Mouse (Mus musculus): Measurements from ENCODE around the gene Gm18596. TPM values are rescaled to one million over a fixed set of nuclear protein-coding genes. Genes with fewer than 3 reads are reported as not detected.

The Gm18596 gene
- polyA plus RNA-seq, 1 experiment from 2014 or later, result not detected

Other genes starting within 250 kb of the Gm18596 start
- 40.5 and 44.1 TPM in 2 replicates for gene Fam207a, start 226.9 kb downstream of the Gm18596 start, polyA plus RNA-seq (2015; fragmentation: Nextera tagmentation; extraction: Ambion mirVana)
- 0.59 and 0.67 TPM in 2 replicates for gene Itgb2, start 212.4 kb downstream of the Gm18596 start, polyA plus RNA-seq (2015; fragmentation: Nextera tagmentation; extraction: Ambion mirVana)
- 63.6 and 70.8 TPM in 2 replicates for gene Pttg1ip, start 160.9 kb downstream of the Gm18596 start, polyA plus RNA-seq (2015; fragmentation: Nextera tagmentation; extraction: Ambion mirVana)
- 315 and 350 TPM in 2 replicates for gene Sumo3, start 136.5 kb downstream of the Gm18596 start, polyA plus RNA-seq (2015; fragmentation: Nextera tagmentation; extraction: Ambion mirVana)
- 1.5 and 2.9 TPM in 2 replicates for gene Gm49325, start 136.4 kb downstream of the Gm18596 start, polyA plus RNA-seq (2015; fragmentation: Nextera tagmentation; extraction: Ambion mirVana)
- 80.9 and 81.8 TPM in 2 replicates for gene Ube2g2, start 120.4 kb downstream of the Gm18596 start, polyA plus RNA-seq (2015; fragmentation: Nextera tagmentation; extraction: Ambion mirVana)
- gene Tspear, start 56.1 kb downstream of the Gm18596 start, polyA plus RNA-seq (2015; fragmentation: Nextera tagmentation; extraction: Ambion mirVana), result 1.3 and 1.6 TPM in 2 replicates
- gene Gm19402, start 51.9 kb downstream of the Gm18596 start, polyA plus RNA-seq (2015; fragmentation: Nextera tagmentation; extraction: Ambion mirVana), result not detected in 2 replicates
- gene Gm9508, start 45.4 kb downstream of the Gm18596 start, polyA plus RNA-seq (2015; fragmentation: Nextera tagmentation; extraction: Ambion mirVana), result not detected in 2 replicates
- gene Gm10272, start 36.0 kb downstream of the Gm18596 start, polyA plus RNA-seq (2015; fragmentation: Nextera tagmentation; extraction: Ambion mirVana), result not detected in 2 replicates
- gene Gm10024, start 31.2 kb downstream of the Gm18596 start, polyA plus RNA-seq (2015; fragmentation: Nextera tagmentation; extraction: Ambion mirVana), result not detected in 2 replicates
- gene Gm10142, start 26.8 kb downstream of the Gm18596 start, polyA plus RNA-seq (2015; fragmentation: Nextera tagmentation; extraction: Ambion mirVana), result not detected in 2 replicates
- gene Krtap12-1, start 22.0 kb downstream of the Gm18596 start, polyA plus RNA-seq (2015; fragmentation: Nextera tagmentation; extraction: Ambion mirVana), result not detected in 2 replicates
- gene Gm10100, start 16.2 kb downstream of the Gm18596 start, polyA plus RNA-seq (2015; fragmentation: Nextera tagmentation; extraction: Ambion mirVana), result not detected in 2 replicates
- not detected in 2 replicates for gene Gm9736, start 8.7 kb upstream of the Gm18596 start, polyA plus RNA-seq (2015; fragmentation: Nextera tagmentation; extraction: Ambion mirVana)
- gene Gm3233, start 17.0 kb upstream of the Gm18596 start, polyA plus RNA-seq (2015; fragmentation: Nextera tagmentation; extraction: Ambion mirVana), result not detected in 2 replicates
- not detected in 2 replicates for gene Gm3238, start 28.7 kb upstream of the Gm18596 start, polyA plus RNA-seq (2015; fragmentation: Nextera tagmentation; extraction: Ambion mirVana)
- not detected in 2 replicates for gene Gm7138, start 34.3 kb upstream of the Gm18596 start, polyA plus RNA-seq (2015; fragmentation: Nextera tagmentation; extraction: Ambion mirVana)
- not detected in 2 replicates for gene Gm3250, start 39.9 kb upstream of the Gm18596 start, polyA plus RNA-seq (2015; fragmentation: Nextera tagmentation; extraction: Ambion mirVana)
- not detected in 2 replicates for gene Gm7137, start 45.6 kb upstream of the Gm18596 start, polyA plus RNA-seq (2015; fragmentation: Nextera tagmentation; extraction: Ambion mirVana)
- gene Gm9639, start 52.4 kb upstream of the Gm18596 start, polyA plus RNA-seq (2015; fragmentation: Nextera tagmentation; extraction: Ambion mirVana), result not detected in 2 replicates
- not detected in 2 replicates for gene Gm19668, start 56.5 kb upstream of the Gm18596 start, polyA plus RNA-seq (2015; fragmentation: Nextera tagmentation; extraction: Ambion mirVana)
- gene Gm9507, start 69.2 kb upstream of the Gm18596 start, polyA plus RNA-seq (2015; fragmentation: Nextera tagmentation; extraction: Ambion mirVana), result not detected in 2 replicates
- gene Gm2696, start 72.0 kb upstream of the Gm18596 start, polyA plus RNA-seq (2015; fragmentation: Nextera tagmentation; extraction: Ambion mirVana), result not detected in 2 replicates
- gene Krtap10-4, start 84.5 kb upstream of the Gm18596 start, polyA plus RNA-seq (2015; fragmentation: Nextera tagmentation; extraction: Ambion mirVana), result not detected in 2 replicates
- not detected in 2 replicates for gene Krtap10-10, start 93.3 kb upstream of the Gm18596 start, polyA plus RNA-seq (2015; fragmentation: Nextera tagmentation; extraction: Ambion mirVana)
- gene Gm36176, start 104.2 kb upstream of the Gm18596 start, polyA plus RNA-seq (2015; fragmentation: Nextera tagmentation; extraction: Ambion mirVana), result not detected in 2 replicates
- gene Gm10318, start 110.2 kb upstream of the Gm18596 start, polyA plus RNA-seq (2015; fragmentation: Nextera tagmentation; extraction: Ambion mirVana), result not detected in 2 replicates
- gene Gm3285, start 119.3 kb upstream of the Gm18596 start, polyA plus RNA-seq (2015; fragmentation: Nextera tagmentation; extraction: Ambion mirVana), result not detected in 2 replicates
- gene Lrrc3, start 159.9 kb upstream of the Gm18596 start, polyA plus RNA-seq (2015; fragmentation: Nextera tagmentation; extraction: Ambion mirVana), result 25.4 and 28.7 TPM in 2 replicates
- 6.3 and 6.4 TPM in 2 replicates for gene Trpm2, start 227.9 kb upstream of the Gm18596 start, polyA plus RNA-seq (2015; fragmentation: Nextera tagmentation; extraction: Ambion mirVana)
- gene 1810043G02Rik, start 235.9 kb upstream of the Gm18596 start, polyA plus RNA-seq (2015; fragmentation: Nextera tagmentation; extraction: Ambion mirVana), result 47.9 and 48.1 TPM in 2 replicates

Measured in midbrain, embryonic 16.5 days (tissue).